ENCODE assay signal across 8 mouse cellular contexts in the genomic region with DNA sequence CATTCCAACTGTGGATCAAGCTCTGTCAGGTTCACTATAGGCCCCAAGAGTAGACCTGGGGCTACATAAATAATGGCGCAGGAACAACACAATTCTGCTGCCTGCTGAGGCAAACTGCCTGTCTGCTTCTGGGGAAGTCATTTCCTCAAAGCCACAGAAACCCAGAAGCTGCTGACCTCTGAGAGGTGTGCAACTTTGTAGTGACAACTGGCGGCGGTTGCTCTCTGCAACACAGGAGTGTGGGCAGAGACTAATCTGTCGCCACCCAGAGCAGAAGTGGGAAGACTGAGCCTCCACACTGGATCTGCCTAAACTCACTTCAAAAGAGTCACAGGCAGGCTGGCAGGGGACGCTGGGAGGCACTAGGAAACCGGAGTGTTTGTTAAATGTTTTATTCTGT. TPM values are rescaled to one million over a fixed set of nuclear protein-coding genes. Genes with fewer than 3 reads are reported as not detected.
A peak's percentile ranks its signal among the peaks of the same experiment; 100 is the strongest.
DNase-seq lines count a peak whose midpoint lies in the region; ATAC-seq and TF ChIP-seq lines count a peak whose summit lies in the region.

No protein-coding gene starts in this region.

- peaks cover 9% of the 10 kb centered on the region; the same call in 1 of the 2 replicates for H3K36me3 ChIP-seq in heart, embryonic 15.5 days
- peaks cover 85% of the 10 kb centered on the region for H3K36me3 ChIP-seq in G1E (replicated peaks)
- no peaks in the 10 kb centered on the region for H3K36me3 ChIP-seq in hindbrain, embryonic 11.5 days (ENCODE audit: control insufficient read depth, insufficient read depth, low read length)
- peaks cover 7% of the 10 kb centered on the region for H3K36me3 ChIP-seq in liver, postnatal 0 days (replicated peaks; ENCODE audit: insufficient read depth, low read length)
- H3K36me3 ChIP-seq in neural tube, embryonic 14.5 days (ENCODE audit: control insufficient read depth, insufficient read depth, low read length): no peaks in the 10 kb centered on the region

- no peak for ATAC-seq in heart, embryonic 15.5 days (replicated peaks; ENCODE audit: insufficient number of reproducible peaks, insufficient read depth, low FRiP score, low read depth)
- no peak for ATAC-seq in G1E (ENCODE audit: extremely low read depth, insufficient number of reproducible peaks, low FRiP score, poor library complexity, severe bottlenecking)
- ATAC-seq in hindbrain, embryonic 11.5 days (ENCODE audit: low FRiP score): no peak
- ATAC-seq in liver, postnatal 0 days: no peak
- no peak for ATAC-seq in neural tube, embryonic 14.5 days (ENCODE audit: low read depth)

- no peak for DNase-seq in heart, adult 11 months
- DNase-seq in G1E (ENCODE audit: low spot score): peak; percentile 44
- DNase-seq in hindbrain, embryonic 11.5 days (ENCODE audit: low spot score): no peak
- peak; percentile 53 for DNase-seq in liver, postnatal 0 days
- no peak for DNase-seq in frontal cortex, postnatal 25 days (ENCODE audit: low spot score in 2 of 2)
- no peak for DNase-seq in T-cell, adult 2 months (ENCODE audit: low spot score)

- TF ChIP-seq EP300 in liver, postnatal 0 days (IDR thresholded peaks at IDR 0.05; ENCODE audit: low read depth): no peak; the same call in 1 of the 2 replicates

- no peaks in the 10 kb centered on the region for H3K27me3 ChIP-seq in heart, embryonic 15.5 days
- no peaks in the 10 kb centered on the region for H3K27me3 ChIP-seq in G1E (ENCODE audit: insufficient read depth, low read length)
- H3K27me3 ChIP-seq in hindbrain, embryonic 11.5 days (ENCODE audit: control insufficient read depth, insufficient read depth, low read length): no peaks in the 10 kb centered on the region
- H3K27me3 ChIP-seq in liver, postnatal 0 days (ENCODE audit: insufficient read depth, low read length): no peaks in the 10 kb centered on the region
- no peaks in the 10 kb centered on the region for H3K27me3 ChIP-seq in neural tube, embryonic 14.5 days (ENCODE audit: control insufficient read depth, insufficient read depth, low read length)

- H3K9me3 ChIP-seq in heart, embryonic 15.5 days (replicated peaks): no peaks in the 10 kb centered on the region
- H3K9me3 ChIP-seq in G1E (replicated peaks): no peaks in the 10 kb centered on the region
- no peaks in the 10 kb centered on the region for H3K9me3 ChIP-seq in hindbrain, embryonic 11.5 days (ENCODE audit: control insufficient read depth, low read length)
- H3K9me3 ChIP-seq in liver, postnatal 0 days (ENCODE audit: low read length): no peaks in the 10 kb centered on the region
- H3K9me3 ChIP-seq in neural tube, embryonic 14.5 days (ENCODE audit: control insufficient read depth, low read length): no peaks in the 10 kb centered on the region

- peak overlapping the region; percentile 81; the same call in 1 of the 2 replicates for H3K9ac ChIP-seq in heart, embryonic 15.5 days
- no peak overlapping the region for H3K9ac ChIP-seq in hindbrain, embryonic 11.5 days (ENCODE audit: low read depth, low read length)
- peak overlapping the region; percentile 85 for H3K9ac ChIP-seq in liver, postnatal 0 days (replicated peaks)
- H3K9ac ChIP-seq in neural tube, embryonic 14.5 days (replicated peaks; ENCODE audit: low read depth, low read length): peak overlapping the region; percentile 92; the same call in 1 of the 2 replicates

- H3K4me3 ChIP-seq in heart, embryonic 15.5 days: peak overlapping the region; percentile 74
- peak overlapping the region; percentile 89; the same call in 1 of the 2 replicates for H3K4me3 ChIP-seq in G1E (ENCODE audit: low read depth, low read length)
- H3K4me3 ChIP-seq in hindbrain, embryonic 11.5 days (ENCODE audit: low read depth, low read length): no peak overlapping the region
- peak overlapping the region; percentile 63 for H3K4me3 ChIP-seq in liver, postnatal 0 days (ENCODE audit: low read depth, low read length)
- no peak overlapping the region for H3K4me3 ChIP-seq in neural tube, embryonic 14.5 days (ENCODE audit: low read depth, low read length)

- peak overlapping the region; percentile 90 for H3K27ac ChIP-seq in heart, embryonic 15.5 days
- H3K27ac ChIP-seq in hindbrain, embryonic 11.5 days (ENCODE audit: low read depth, low read length): no peak overlapping the region
- H3K27ac ChIP-seq in liver, postnatal 0 days (ENCODE audit: low read depth): peak overlapping the region; percentile 83
- no peak overlapping the region for H3K27ac ChIP-seq in neural tube, embryonic 14.5 days (ENCODE audit: low read depth, low read length)

- peaks cover 27% of the 10 kb centered on the region for H3K4me1 ChIP-seq in heart, embryonic 15.5 days (replicated peaks)
- peaks cover 83% of the 10 kb centered on the region for H3K4me1 ChIP-seq in G1E (ENCODE audit: insufficient read depth, low read depth, low read length)
- H3K4me1 ChIP-seq in hindbrain, embryonic 11.5 days (replicated peaks; ENCODE audit: control insufficient read depth, insufficient read depth, low read length): no peaks in the 10 kb centered on the region; the same call in none of the 2 replicates
- H3K4me1 ChIP-seq in liver, postnatal 0 days (ENCODE audit: insufficient read depth): peaks cover 38% of the 10 kb centered on the region
- H3K4me1 ChIP-seq in neural tube, embryonic 14.5 days (ENCODE audit: control insufficient read depth, insufficient read depth, low read length): peaks cover 11% of the 10 kb centered on the region; the same call in 1 of the 2 replicates

- 22% methylated on average over 6 of the region's 6 CpGs for WGBS in heart, embryonic 15.5 days
- 46% methylated on average over 6 of the region's 6 CpGs for WGBS in hindbrain, embryonic 11.5 days
- 31% methylated on average over 6 of the region's 6 CpGs for WGBS in liver, postnatal 0 days (ENCODE audit: insufficient replicate concordance)
- WGBS in neural tube, embryonic 14.5 days: 51% methylated on average over 6 of the region's 6 CpGs

- H3K4me2 ChIP-seq in heart, embryonic 15.5 days: peak overlapping the region; percentile 93
- H3K4me2 ChIP-seq in hindbrain, embryonic 11.5 days (replicated peaks; ENCODE audit: low read depth, low read length): peak overlapping the region; percentile 59; the same call in 1 of the 2 replicates
- peak overlapping the region; percentile 84 for H3K4me2 ChIP-seq in liver, postnatal 0 days (ENCODE audit: low read depth, low read length)
- H3K4me2 ChIP-seq in neural tube, embryonic 14.5 days (ENCODE audit: low read depth, low read length): peak overlapping the region; percentile 78

- no peak for TF ChIP-seq CTCF in G1E (IDR thresholded peaks at IDR 0.05; ENCODE audit: low read depth, low read length)
- TF ChIP-seq CTCF in liver, postnatal 0 days (IDR thresholded peaks at IDR 0.05; ENCODE audit: low read depth): no peak

RNA-seq across cellular contexts. Expression of gene Sh3bgrl3, which starts 0.9 kb away (rescaled TPM):
- 174 and 239 TPM in 2 replicates for polyA plus RNA-seq in heart, embryonic 15.5 days (2015; fragmentation: Nextera tagmentation; extraction: Ambion mirVana)
- total RNA-seq in G1E (2014; fragmentation: Nextera tagmentation): 76.6 and 110 TPM in 2 replicates
- 98.4 and 105 TPM in 2 replicates for total RNA-seq in G1E (2017)
- 111 and 202 TPM in 2 replicates for polyA plus RNA-seq in G1E (2012)
- polyA plus RNA-seq in hindbrain, embryonic 11.5 days (2014; fragmentation: Nextera tagmentation; extraction: Ambion mirVana): 337 and 396 TPM in 2 replicates
- 198 and 215 TPM in 2 replicates for polyA plus RNA-seq in liver, postnatal 0 days (2015; fragmentation: Nextera tagmentation; extraction: Ambion mirVana)
- polyA plus RNA-seq in neural tube, embryonic 14.5 days (2014; fragmentation: Nextera tagmentation; extraction: Ambion mirVana): 395 and 405 TPM in 2 replicates

RNA-seq across cellular contexts. Expression of gene Ubxn11, which starts 27.1 kb away (rescaled TPM):
- 1.8 and 3.9 TPM in 2 replicates for polyA plus RNA-seq in heart, embryonic 15.5 days (2015; fragmentation: Nextera tagmentation; extraction: Ambion mirVana)
- 6.0 and 13.8 TPM in 2 replicates for total RNA-seq in G1E (2014; fragmentation: Nextera tagmentation)
- total RNA-seq in G1E (2017): 3.4 and 3.9 TPM in 2 replicates
- 11.3 and 13.2 TPM in 2 replicates for polyA plus RNA-seq in G1E (2012)
- 5.7 and 5.8 TPM in 2 replicates for polyA plus RNA-seq in hindbrain, embryonic 11.5 days (2014; fragmentation: Nextera tagmentation; extraction: Ambion mirVana)
- polyA plus RNA-seq in liver, postnatal 0 days (2015; fragmentation: Nextera tagmentation; extraction: Ambion mirVana): 0.88 and 0.99 TPM in 2 replicates
- polyA plus RNA-seq in neural tube, embryonic 14.5 days (2014; fragmentation: Nextera tagmentation; extraction: Ambion mirVana): 21.7 and 26.9 TPM in 2 replicates

RNA-seq across cellular contexts. Expression of gene Cd52, which starts 34.6 kb away (rescaled TPM):
- 11.6 and 23.8 TPM in 2 replicates for polyA plus RNA-seq in heart, embryonic 15.5 days (2015; fragmentation: Nextera tagmentation; extraction: Ambion mirVana)
- total RNA-seq in G1E (2014; fragmentation: Nextera tagmentation) (1.7 and 2.0 TPM in 2 replicates), G1E (2017) (17.5 and 21.1 TPM in 2 replicates)
- 1.0 and 1.3 TPM in 2 replicates for polyA plus RNA-seq in G1E (2012)
- polyA plus RNA-seq in hindbrain, embryonic 11.5 days (2014; fragmentation: Nextera tagmentation; extraction: Ambion mirVana): 4.5 and 5.1 TPM in 2 replicates
- 114 and 125 TPM in 2 replicates for polyA plus RNA-seq in liver, postnatal 0 days (2015; fragmentation: Nextera tagmentation; extraction: Ambion mirVana)
- 2.1 and 4.7 TPM in 2 replicates for polyA plus RNA-seq in neural tube, embryonic 14.5 days (2014; fragmentation: Nextera tagmentation; extraction: Ambion mirVana)

RNA-seq across cellular contexts. Expression of gene Cep85, which starts 57.4 kb away (rescaled TPM):
- 38.2 and 42.0 TPM in 2 replicates for polyA plus RNA-seq in heart, embryonic 15.5 days (2015; fragmentation: Nextera tagmentation; extraction: Ambion mirVana)
- 31.4 and 41.7 TPM in 2 replicates for total RNA-seq in G1E (2014; fragmentation: Nextera tagmentation)
- 47.4 and 64.4 TPM in 2 replicates for total RNA-seq in G1E (2017)
- 54.9 and 81.9 TPM in 2 replicates for polyA plus RNA-seq in G1E (2012)
- polyA plus RNA-seq in hindbrain, embryonic 11.5 days (2014; fragmentation: Nextera tagmentation; extraction: Ambion mirVana): 27.8 and 27.9 TPM in 2 replicates
- 65.6 and 98.1 TPM in 2 replicates for polyA plus RNA-seq in liver, postnatal 0 days (2015; fragmentation: Nextera tagmentation; extraction: Ambion mirVana)
- polyA plus RNA-seq in neural tube, embryonic 14.5 days (2014; fragmentation: Nextera tagmentation; extraction: Ambion mirVana): 14.8 and 18.2 TPM in 2 replicates

Comparison
In these comparisons a context has a peak if more than half of its experiments do, and no peak if none do; other contexts are left out.
1. H3K27ac ChIP-seq: peak in heart, embryonic 15.5 days (single experiment) and liver, postnatal 0 days (single experiment); none in hindbrain, embryonic 11.5 days (single experiment) and neural tube, embryonic 14.5 days (single experiment).
2. H3K4me3 ChIP-seq: peak in heart, embryonic 15.5 days (single experiment), G1E (single experiment) and liver, postnatal 0 days (single experiment); none in hindbrain, embryonic 11.5 days (single experiment) and neural tube, embryonic 14.5 days (single experiment).
3. DNase-seq: peak in G1E (single experiment) and liver, postnatal 0 days (single experiment); none in heart, adult 11 months (single experiment), hindbrain, embryonic 11.5 days (single experiment), frontal cortex, postnatal 25 days (0 of 2) and T-cell, adult 2 months (single experiment).
4. Peak in every context shown above with its lines, with median percentiles within 50 percentile points of each other: H3K4me2 ChIP-seq.